Mouse (Mus musculus) spleen, postnatal 14 days (tissue): ENCODE measurements around the gene Krt16.
"Not testable (repeated sequence)": the region's sequence is repeated elsewhere in the genome, so short reads cannot be mapped to it uniquely, and the experiment has no call there.

ENCODE experiments used
- DNase-seq, 2 experiments: peaks; one replicate each; pipeline ENCODE4 v3.0.0; 2021 to 2022; ENCODE audit warnings: low spot score in 2 of 2

The Krt16 gene

GRCm38 (mm10) chr11:100257967-100258366 lies 9.3 kb upstream of the Krt16 start:
- DNase-seq = no peak

- DNase-seq = no peak
Observed at GRCm38 (mm10) chr11:100255514-100255913, 6.8 kb upstream of the Krt16 start.

- no peak for DNase-seq
Observed at GRCm38 (mm10) chr11:100254360-100255090, 5.8 kb upstream of the Krt16 start.

GRCm38 (mm10) chr11:100246471-100246870 lies 2.2 kb downstream of the Krt16 start:
- DNase-seq = not testable (repeated sequence)

GRCm38 (mm10) chr11:100240272-100240671 lies 8.4 kb downstream of the Krt16 start:
- not testable (repeated sequence) for DNase-seq

- no peak for DNase-seq
Observed at GRCm38 (mm10) chr11:100221741-100222140, 27.0 kb downstream of the Krt16 start.

GRCm38 (mm10) chr11:100219304-100219703 lies 29.4 kb downstream of the Krt16 start:
- DNase-seq = no peak

GRCm38 (mm10) chr11:100208542-100208941 lies 40.2 kb downstream of the Krt16 start:
- no peak for DNase-seq

GRCm38 (mm10) chr11:100207498-100207897 lies 41.2 kb downstream of the Krt16 start, which contains the start of gene Krt14:
Gene Krt14 (minus strand): TSS chr11:100207548.
- no peak for DNase-seq

GRCm38 (mm10) chr11:100203448-100203847 lies 45.3 kb downstream of the Krt16 start:
- no peak for DNase-seq

GRCm38 (mm10) chr11:100202906-100203305 lies 45.8 kb downstream of the Krt16 start:
- no peak for DNase-seq

GRCm38 (mm10) chr11:100200104-100200820 lies 48.4 kb downstream of the Krt16 start:
- DNase-seq = no peak

GRCm38 (mm10) chr11:100198666-100199065 lies 50.0 kb downstream of the Krt16 start:
- no peak for DNase-seq
